Mouse (Mus musculus) hematopoietic stem cell, adult 5-6 weeks (primary cell): ENCODE data around the gene Nrd1. TPM values are rescaled to one million over a fixed set of nuclear protein-coding genes. Genes with fewer than 3 reads are reported as not detected.

Experiments used
- ATAC-seq, 2 experiments: fragments of 125-278 bp in 1 of 2; replicated peaks in 1 of 2; 2 replicates each; pipeline ENCODE4 v1.8.0; 2016 to 2017; ENCODE audit warnings: inconsistent platforms in 2 of 2, mild to moderate bottlenecking in 2 of 2, moderate number of reproducible peaks in 2 of 2, low read depth in 1 of 2, moderate TSS enrichment in 1 of 2; ENCODE audit not compliant: low FRiP score in 2 of 2, poor library complexity in 2 of 2, severe bottlenecking in 2 of 2, insufficient read depth in 1 of 2, low TSS enrichment in 1 of 2
- total RNA-seq: library from RNA; stranded (forward); fragments of 172-1452, 232-1000 nt; gene quantifications from 2 replicates; pipeline ENCODE4 v1.2.3, GENCODE M21; 2017

Gene Nrd1
- total RNA-seq: 69.7 and 153 TPM in 2 replicates

GRCm38 (mm10) chr4:108999999-109000950 is at the start of gene Nrd1:
TSS of gene Nrd1 (plus strand) at chr4:109000655.
- peak; percentile 99 for ATAC-seq

GRCm38 (mm10) chr4:108951663-108952062 is 48.8 kb upstream of the Nrd1 start:
- peak in 1 of 2 experiments; percentile 17; a peak in 1 of 4 replicates for ATAC-seq

- no peak for ATAC-seq
These were observed 40.8 kb upstream of the Nrd1 start for GRCm38 (mm10) chr4:108959696-108960095.

GRCm38 (mm10) chr4:108960619-108961460 is 39.6 kb upstream of the Nrd1 start:
- peak in 1 of 2 experiments; percentile 36; a peak in 1 of 4 replicates for ATAC-seq

- ATAC-seq: no peak
These were observed 37.4 kb upstream of the Nrd1 start for GRCm38 (mm10) chr4:108963017-108963416.

DNA sequence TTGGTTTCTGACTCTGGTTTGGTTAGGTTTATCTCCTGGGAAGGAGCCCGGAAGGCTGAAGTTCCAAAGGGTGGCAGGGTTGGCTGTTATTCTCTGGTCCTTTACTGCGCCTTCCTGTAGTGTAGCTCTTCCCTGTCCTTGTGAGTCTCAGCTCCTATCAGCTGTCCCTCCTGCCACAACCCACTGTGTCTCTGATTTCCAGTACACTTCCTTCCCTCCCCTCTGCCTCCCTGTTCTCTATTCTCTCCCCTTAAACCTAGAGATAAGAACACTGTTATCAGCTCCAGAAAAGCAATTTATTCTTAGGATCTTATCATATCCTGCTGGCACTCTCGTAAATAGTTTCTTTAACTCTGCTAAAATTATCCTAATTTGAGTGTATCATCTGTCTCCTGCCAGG is 30.9 kb upstream of the Nrd1 start:
- no peak for ATAC-seq

DNA sequence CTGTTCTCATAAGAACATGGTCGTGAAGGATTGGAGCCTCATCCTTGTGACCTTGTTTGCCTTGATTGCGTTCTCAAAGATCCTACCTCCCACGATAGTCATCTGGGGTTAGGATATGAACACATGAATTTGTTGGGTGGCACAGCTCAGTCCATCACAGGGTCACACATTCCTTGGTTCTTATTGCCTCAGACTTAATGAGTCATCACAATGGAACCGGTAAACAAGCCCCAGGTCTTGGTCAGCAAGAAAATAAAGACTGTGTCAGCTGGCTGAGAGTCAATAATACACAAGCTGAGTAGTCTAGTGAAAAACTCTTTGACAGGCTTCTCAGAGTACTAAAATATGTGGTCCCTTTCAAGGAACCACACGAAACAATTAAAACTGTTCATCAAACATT is 29.4 kb upstream of the Nrd1 start:
- no peak for ATAC-seq

DNA sequence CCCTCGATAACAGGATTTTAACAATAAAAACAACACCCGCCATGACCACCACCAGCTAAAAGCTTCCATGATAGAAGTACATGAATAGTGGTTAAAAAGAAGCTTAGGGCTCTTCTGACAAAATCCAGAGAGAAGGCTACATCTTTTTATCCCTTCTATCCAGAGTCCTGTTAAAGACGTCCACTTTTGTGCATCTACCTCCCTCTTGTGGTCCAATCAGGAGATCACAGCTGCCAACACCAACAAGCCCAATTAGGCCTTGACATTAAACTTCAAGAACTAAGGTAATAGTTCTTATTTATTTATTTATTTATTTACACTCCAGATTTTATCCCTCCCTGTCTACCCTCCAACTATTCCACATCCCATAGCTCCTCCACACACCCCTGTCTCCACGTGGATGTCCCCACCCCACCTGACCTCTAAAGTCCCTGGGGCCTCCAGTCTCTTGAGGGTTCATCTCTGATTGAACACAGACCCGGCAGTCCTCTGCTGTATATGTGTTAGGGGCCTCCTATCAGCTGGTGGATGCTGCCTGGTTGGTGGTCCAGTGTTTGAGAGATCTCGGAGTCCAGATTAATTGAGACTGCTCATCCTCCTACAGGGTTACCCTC is 23.9 kb upstream of the Nrd1 start:
- ATAC-seq: 0 out of 4 replicates have a peak, but pooled peaks of 1 of the 2 experiments have one; percentile 49

- peak in 1 of 2 experiments; percentile 32; a peak in 1 of 4 replicates for ATAC-seq
These were observed 13.5 kb upstream of the Nrd1 start for GRCm38 (mm10) chr4:108986833-108987472.

DNA sequence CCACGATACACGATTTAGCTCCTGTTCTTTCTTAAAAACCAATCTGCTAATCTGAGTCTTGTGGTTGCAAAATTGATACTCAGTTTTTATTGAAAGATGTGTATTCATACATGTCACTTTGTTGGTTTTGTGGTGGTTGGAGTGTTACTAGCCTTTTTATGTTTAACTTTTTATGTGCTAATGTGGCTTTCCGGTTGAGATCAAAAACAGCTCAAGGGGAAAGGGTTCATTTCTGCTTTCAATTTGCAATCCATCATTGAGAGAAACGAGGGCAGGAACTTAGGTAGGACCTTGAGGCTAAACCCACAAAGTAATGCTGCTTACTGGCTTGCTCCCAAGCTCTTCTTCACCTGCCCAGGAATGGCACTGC is 13.0 kb upstream of the Nrd1 start:
- ATAC-seq: peak; percentile 17 to 51; a peak in 3 of 4 replicates

GRCm38 (mm10) chr4:108989430-108989829 is 11.0 kb upstream of the Nrd1 start:
- no peak for ATAC-seq

DNA sequence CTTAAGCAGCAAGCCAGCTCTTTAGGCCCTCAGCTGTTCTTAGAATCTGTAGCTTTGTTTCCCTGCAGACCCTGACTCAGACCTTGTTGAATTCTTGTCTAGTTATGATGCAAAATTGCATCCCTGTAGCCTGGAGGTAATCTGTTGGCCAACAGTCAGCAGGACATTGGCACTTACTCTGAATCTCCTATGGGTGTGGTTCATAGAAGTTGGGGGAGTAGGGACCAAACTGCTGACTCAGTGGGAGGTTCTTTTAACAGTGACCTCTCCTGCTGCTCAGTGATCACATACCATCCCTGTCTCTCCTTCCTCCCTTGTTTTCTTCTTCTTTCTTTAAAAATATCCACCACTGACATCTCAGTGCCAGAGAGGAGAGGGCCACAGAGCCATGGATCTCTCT is 10.4 kb upstream of the Nrd1 start:
- ATAC-seq: no peak

DNA sequence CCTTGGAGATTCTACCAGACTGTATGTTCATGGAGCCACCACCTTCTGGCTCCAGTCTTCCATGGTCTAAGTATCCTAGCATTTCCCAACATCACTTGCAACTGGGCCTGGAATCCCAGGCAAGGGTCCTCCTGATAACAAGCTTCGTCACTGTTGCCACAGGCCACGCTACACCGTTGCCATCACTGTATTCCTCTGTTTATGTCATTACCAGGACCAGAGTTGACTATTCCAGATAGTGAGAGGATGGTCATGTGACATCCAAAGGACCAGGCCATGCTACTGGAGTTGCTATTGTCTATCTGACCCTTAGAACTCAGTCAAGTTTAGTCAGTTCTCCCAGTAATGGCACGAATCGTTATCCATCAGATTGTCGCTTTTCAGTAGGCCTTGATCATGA is 9.9 kb upstream of the Nrd1 start:
- ATAC-seq: no peak

GRCm38 (mm10) chr4:108991811-108992210 is 8.6 kb upstream of the Nrd1 start:
- ATAC-seq: no peak

GRCm38 (mm10) chr4:108992978-108993377 is 7.5 kb upstream of the Nrd1 start:
- ATAC-seq: no peak

DNA sequence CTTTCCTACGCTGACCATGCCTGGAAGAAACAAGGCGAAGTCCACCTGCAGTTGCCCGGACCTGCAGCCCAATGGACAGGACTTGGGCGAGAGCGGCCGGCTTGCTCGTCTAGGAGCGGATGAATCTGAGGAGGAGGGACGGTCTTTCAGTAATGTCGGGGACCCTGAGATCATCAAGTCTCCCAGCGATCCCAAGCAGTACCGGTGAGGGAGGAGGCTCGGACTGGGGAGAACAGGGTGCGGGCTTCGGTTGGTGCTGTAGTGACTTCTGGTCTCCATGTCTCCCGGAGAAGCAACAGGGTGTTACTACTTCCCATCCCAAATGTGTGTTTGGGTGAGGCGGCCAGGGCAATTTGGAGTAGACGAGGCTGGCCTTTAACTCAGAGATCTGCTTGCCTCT is 506 bp downstream of the Nrd1 start:
- ATAC-seq: no peak

GRCm38 (mm10) chr4:109008046-109008445 is 7.6 kb downstream of the Nrd1 start:
- ATAC-seq: no peak
